Mouse (Mus musculus) forebrain, embryonic 14.5 days (tissue): ENCODE data around the gene Tmem209. TPM values are rescaled to one million over a fixed set of nuclear protein-coding genes. Genes with fewer than 3 reads are reported as not detected.

Source experiments
- ATAC-seq: fragments of 200-750 bp; cut with Nextera tagmentation; 2 replicates; pipeline ENCODE4 v1.8.0; 2017; ENCODE audit warnings: mild to moderate bottlenecking, moderate library complexity
- DNase-seq: peaks from one replicate; pipeline ENCODE4 v3.0.0-alpha.2; 2015; ENCODE audit warnings: low spot score
- H3K27ac ChIP-seq: fragments of 300-500 bp; sonication (generic); 2 replicates; pipeline ENCODE4 v1.5.1; 2014; ENCODE audit warnings: low read depth, mild to moderate bottlenecking, control low read depth, low read length, moderate library complexity
- H3K27me3 ChIP-seq: fragments of 300-500 bp; sonication (generic); replicated peaks from 2 replicates; pipeline ENCODE4 v1.6.1; 2014; ENCODE audit warnings: low read length, control low read depth, mixed read lengths; ENCODE audit not compliant: control insufficient read depth, insufficient read depth
- H3K36me3 ChIP-seq: fragments of 300-500 bp; sonication (generic); 2 replicates; pipeline ENCODE4 v1.6.1; 2014; ENCODE audit warnings: low read length, control low read depth; ENCODE audit not compliant: control insufficient read depth, insufficient read depth
- H3K4me1 ChIP-seq: fragments of 300-500 bp; sonication (generic); 2 replicates; pipeline ENCODE4 v1.6.1; 2014; ENCODE audit warnings: antibody characterized with exemption, low read length, control low read depth; ENCODE audit not compliant: control insufficient read depth, insufficient read depth
- H3K4me2 ChIP-seq: fragments of 300-500 bp; sonication (generic); 2 replicates; pipeline ENCODE4 v1.6.1; 2014; ENCODE audit warnings: mild to moderate bottlenecking, control low read depth, low read length
- H3K4me3 ChIP-seq: fragments of 300-500 bp; sonication (generic); 2 replicates; pipeline ENCODE4 v1.5.1; 2014; ENCODE audit warnings: low read depth, low read length, control low read depth
- H3K9ac ChIP-seq: fragments of 300-500 bp; sonication (generic); 2 replicates; pipeline ENCODE4 v1.6.1; 2014; ENCODE audit warnings: mild to moderate bottlenecking, low read length, control low read depth, moderate library complexity
- H3K9me3 ChIP-seq: fragments of 300-500 bp; sonication (generic); replicated peaks from 2 replicates; pipeline ENCODE4 v1.6.1; 2016; ENCODE audit warnings: low read length, control low read depth, mixed read lengths; ENCODE audit not compliant: control insufficient read depth
- WGBS: fragments of 180-500 bp; shearing (Covaris S2); extraction: QIAGEN DNeasy Blood & Tissue Kit; methylation state at CpG from one replicate; pipeline ENCODE4 v1.1.7; 2014; 5-methylcytosine and 5-hydroxymethylcytosine counted together
- polyA plus RNA-seq: library from polyadenylated mRNA; unstranded; fragments of >200 nt; fragmentation: Nextera tagmentation; extraction: Ambion mirVana; gene quantifications from 2 replicates; pipeline ENCODE4 v1.2.1, GENCODE M21; 2014

The Tmem209 gene
- polyA plus RNA-seq, 1 experiment from 2014 or later: 44.5 TPM

DNA sequence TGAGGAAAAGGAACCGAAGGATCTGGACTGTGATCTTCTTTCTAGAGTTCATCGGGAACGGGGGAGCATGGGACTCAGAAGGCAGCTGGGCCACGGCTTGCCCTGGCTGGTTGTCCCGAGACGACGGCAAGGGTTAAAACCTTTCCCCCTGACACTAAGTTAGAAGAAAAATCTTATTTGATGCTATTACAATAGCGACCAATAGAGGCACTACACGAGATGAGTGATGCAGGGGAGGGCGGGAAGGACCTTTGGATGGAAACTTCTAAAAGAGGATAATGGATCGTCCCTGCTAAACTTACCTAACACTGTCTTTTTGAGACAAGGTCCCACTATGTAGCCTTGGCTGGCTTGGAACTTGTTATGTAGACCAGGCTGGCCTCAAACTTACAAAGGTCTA is 10.8 kb upstream of the Tmem209 start:
- ATAC-seq (no peak), DNase-seq (no peak)
- Histone ChIP-seq H3K4me1 (peaks cover 5% of the 10 kb centered on the region), H3K9ac (no peak overlapping the region), H3K4me3 (no peak overlapping the region), H3K27me3 (no peaks in the 10 kb centered on the region), H3K27ac (no peak overlapping the region), H3K9me3 (no peaks in the 10 kb centered on the region), H3K4me2 (no peak overlapping the region), H3K36me3 (no peaks in the 10 kb centered on the region)
- WGBS: 72% methylated on average over 11 of the region's 11 CpGs

DNA sequence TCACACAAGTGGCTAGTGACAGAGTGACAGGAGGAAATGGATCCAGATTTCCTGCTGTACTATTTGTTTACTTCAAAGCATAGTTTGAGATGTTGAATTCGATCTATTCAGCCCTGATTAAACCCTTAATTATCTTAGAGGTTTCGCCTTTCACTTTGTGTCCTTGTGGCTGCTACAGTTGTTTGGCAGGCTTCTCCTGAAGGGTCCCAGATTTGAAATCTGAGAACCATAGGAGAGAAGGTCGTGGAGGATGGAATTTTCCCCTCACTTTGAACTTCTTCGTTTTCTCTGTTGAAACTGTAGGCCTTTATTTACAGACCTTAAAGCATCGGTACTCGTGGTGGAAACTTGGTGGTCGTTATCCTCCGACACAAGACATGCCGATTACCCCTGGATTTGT is 4.7 kb upstream of the Tmem209 start:
- H3K27me3 ChIP-seq: no peaks in the 10 kb centered on the region
- no peak for ATAC-seq
- H3K36me3 ChIP-seq: no peaks in the 10 kb centered on the region
- H3K4me2 ChIP-seq: no peak overlapping the region
- no peak overlapping the region for H3K9ac ChIP-seq
- WGBS: 10% methylated on average over 9 of the region's 9 CpGs
- no peaks in the 10 kb centered on the region for H3K9me3 ChIP-seq
- peaks cover 4% of the 10 kb centered on the region for H3K4me1 ChIP-seq
- no peak overlapping the region for H3K27ac ChIP-seq
- DNase-seq: no peak
- H3K4me3 ChIP-seq: no peak overlapping the region

DNA sequence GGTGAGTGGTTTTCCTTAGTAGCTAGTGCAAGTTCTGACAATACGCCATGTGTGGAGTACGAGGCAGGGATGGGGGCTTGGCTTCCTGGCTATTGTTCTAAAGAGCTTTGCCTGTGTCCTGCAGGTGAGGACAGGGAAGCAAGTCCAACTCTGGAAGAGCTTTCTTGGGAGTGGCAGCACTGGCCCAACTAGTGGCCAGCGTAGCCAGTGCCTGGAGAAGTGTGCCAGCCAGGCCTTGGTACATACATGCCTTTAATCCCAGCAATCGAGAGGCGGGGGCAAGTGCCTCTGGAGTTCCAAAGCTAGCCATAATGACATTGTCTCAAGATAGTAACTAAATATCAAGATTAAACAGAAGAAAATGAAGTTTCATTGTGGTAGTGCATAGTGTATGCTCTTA is 708 bp upstream of the Tmem209 start:
- Histone ChIP-seq H3K4me3 (no peak overlapping the region), H3K9me3 (no peaks in the 10 kb centered on the region), H3K27me3 (no peaks in the 10 kb centered on the region), H3K27ac (peak overlapping the region; percentile 73), H3K36me3 (peaks cover 5% of the 10 kb centered on the region; the same call in 1 of the 2 replicates), H3K4me1 (peaks cover 4% of the 10 kb centered on the region), H3K9ac (peak overlapping the region; percentile 45; the same call in 1 of the 2 replicates), H3K4me2 (peak overlapping the region; percentile 64)
- 0 out of 2 replicates have a peak, but pooled peaks have one; percentile 4 for ATAC-seq
- no peak for DNase-seq
- 49% methylated on average over 5 of the region's 5 CpGs for WGBS

DNA sequence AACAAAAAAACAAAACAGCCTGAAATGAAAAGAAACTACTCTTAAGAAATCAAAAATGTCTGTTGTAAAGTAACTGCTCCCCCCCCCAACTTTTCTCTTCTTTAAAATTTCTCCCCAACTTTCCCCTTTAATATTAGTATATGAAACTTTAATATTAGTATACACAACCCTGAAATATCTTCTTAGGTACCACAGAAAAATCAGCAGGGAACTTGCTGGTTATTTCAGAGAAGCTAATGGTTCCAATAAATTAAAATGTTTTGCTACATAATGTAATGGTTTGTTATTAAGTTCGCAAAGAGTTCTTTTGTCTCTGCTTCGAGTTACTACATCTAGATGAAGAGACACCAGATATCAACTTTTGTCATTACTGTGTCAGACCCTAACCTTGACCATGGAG is 759 bp downstream of the Tmem209 start:
- ATAC-seq: no peak
- peaks cover 15% of the 10 kb centered on the region; the same call in 1 of the 2 replicates for H3K36me3 ChIP-seq
- H3K9me3 ChIP-seq: no peaks in the 10 kb centered on the region
- H3K27ac ChIP-seq: peak overlapping the region; percentile 85
- H3K9ac ChIP-seq: peak overlapping the region; percentile 65
- H3K4me2 ChIP-seq: peak overlapping the region; percentile 64
- DNase-seq: peak; percentile 7
- WGBS: 3% methylated on average over 2 of the region's 2 CpGs
- H3K4me3 ChIP-seq: peak overlapping the region; percentile 40
- peaks cover 4% of the 10 kb centered on the region for H3K4me1 ChIP-seq
- no peaks in the 10 kb centered on the region for H3K27me3 ChIP-seq

DNA sequence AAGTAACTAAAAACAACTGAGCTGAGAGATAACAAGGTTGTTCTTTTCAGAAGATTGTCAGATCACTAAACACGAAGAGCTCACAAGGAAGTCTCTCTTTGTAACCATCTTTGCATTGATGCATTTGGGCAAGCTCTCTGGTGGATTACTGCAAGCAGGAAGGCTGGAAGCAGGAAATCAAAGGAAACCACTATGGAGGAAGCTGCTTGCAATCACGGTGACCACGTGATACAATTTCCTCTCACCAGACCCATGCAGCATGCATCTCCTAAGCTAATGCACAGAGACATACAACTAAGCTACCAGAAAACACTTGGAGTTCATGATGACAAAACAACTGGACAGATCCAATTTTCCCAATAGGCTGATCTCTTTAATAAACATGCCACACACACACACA is 10.5 kb downstream of the Tmem209 start:
- no peak for DNase-seq
- H3K27me3 ChIP-seq: no peaks in the 10 kb centered on the region
- no peak overlapping the region for H3K27ac ChIP-seq
- H3K9me3 ChIP-seq: no peaks in the 10 kb centered on the region
- H3K4me1 ChIP-seq: no peaks in the 10 kb centered on the region
- H3K36me3 ChIP-seq: peaks cover 56% of the 10 kb centered on the region
- WGBS: 92% methylated on average over 3 of the region's 3 CpGs
- no peak overlapping the region for H3K4me2 ChIP-seq
- no peak overlapping the region for H3K4me3 ChIP-seq
- no peak for ATAC-seq
- H3K9ac ChIP-seq: no peak overlapping the region

DNA sequence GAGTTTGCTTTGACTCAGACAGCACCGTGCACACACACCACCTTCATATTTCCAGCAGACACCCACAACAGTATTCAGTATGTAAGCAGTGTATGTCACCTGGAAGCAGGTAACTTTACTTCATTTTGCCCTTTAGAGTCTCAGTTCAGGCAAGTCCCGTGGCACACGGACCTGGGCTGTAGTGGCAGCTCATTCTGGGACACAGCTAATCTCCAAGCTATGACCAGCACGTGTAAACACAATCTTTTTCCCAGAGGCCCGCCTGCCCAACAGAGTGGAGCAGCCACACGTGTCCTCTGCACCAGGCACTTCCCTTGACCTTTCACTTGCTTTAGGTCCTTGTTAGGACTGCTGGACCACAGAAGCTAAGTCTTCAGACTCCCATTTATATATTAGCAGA is 23.1 kb downstream of the Tmem209 start:
- no peak for DNase-seq
- Histone ChIP-seq H3K4me1 (no peaks in the 10 kb centered on the region), H3K27me3 (no peaks in the 10 kb centered on the region), H3K9me3 (0 out of 2 replicates have a peak, but pooled peaks cover 2% of the 10 kb centered on the region), H3K36me3 (peaks cover 78% of the 10 kb centered on the region), H3K4me2 (no peak overlapping the region), H3K9ac (no peak overlapping the region), H3K4me3 (no peak overlapping the region), H3K27ac (no peak overlapping the region)
- 92% methylated on average over 6 of the region's 6 CpGs for WGBS
- ATAC-seq: no peak

DNA sequence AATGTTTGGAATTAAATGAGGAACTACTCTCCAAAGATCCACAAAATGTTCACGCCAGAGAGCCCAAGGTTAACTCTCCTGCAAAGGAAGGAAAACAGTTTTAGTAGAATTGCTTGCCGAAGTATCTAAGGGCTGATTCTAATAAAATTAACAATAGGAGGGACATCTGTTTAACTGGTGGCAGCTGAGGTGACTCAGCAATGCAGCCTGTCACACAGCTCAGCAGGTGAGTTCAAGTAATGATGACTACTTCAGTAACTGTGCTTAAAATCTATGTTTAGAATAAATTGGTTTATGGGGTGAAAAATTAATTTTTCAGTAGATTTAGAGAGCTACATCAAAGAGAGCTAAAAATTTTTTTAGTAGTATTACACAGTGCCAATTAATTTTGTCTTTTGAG is 26.7 kb downstream of the Tmem209 start:
- peaks cover 77% of the 10 kb centered on the region for H3K36me3 ChIP-seq
- ATAC-seq (no peak), DNase-seq (no peak)
- no peak overlapping the region for H3K4me3 ChIP-seq
- 0 out of 2 replicates have a peak, but pooled peaks cover 2% of the 10 kb centered on the region for H3K9me3 ChIP-seq
- H3K27me3 ChIP-seq: no peaks in the 10 kb centered on the region
- H3K9ac ChIP-seq: no peak overlapping the region
- no peak overlapping the region for H3K4me2 ChIP-seq
- H3K4me1 ChIP-seq: no peaks in the 10 kb centered on the region
- no peak overlapping the region for H3K27ac ChIP-seq
- 93% methylated on average over 2 of the region's 2 CpGs for WGBS

DNA sequence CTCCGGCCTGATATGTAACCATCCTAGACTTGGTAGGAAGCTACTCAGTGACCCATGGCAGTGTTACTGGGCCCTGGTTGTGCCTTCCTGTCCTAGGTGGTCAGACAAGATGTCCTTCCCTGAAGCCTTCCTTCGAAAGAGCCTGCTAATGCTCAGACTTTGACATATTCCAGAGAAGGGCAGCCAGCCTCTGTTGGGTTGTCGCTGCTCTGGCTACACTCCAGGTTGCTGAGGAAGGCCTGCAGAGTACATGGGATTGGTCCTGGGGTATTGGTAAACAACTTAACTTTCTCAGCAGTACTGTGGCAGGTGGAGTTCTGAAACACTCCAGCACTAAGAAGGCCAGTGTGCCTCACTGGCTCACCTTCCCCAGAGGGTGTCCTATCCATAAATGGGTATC is 30.2 kb downstream of the Tmem209 start:
- no peak for DNase-seq
- Histone ChIP-seq H3K27ac (no peak overlapping the region), H3K36me3 (peaks cover 47% of the 10 kb centered on the region), H3K4me3 (no peak overlapping the region), H3K9ac (no peak overlapping the region), H3K4me1 (no peaks in the 10 kb centered on the region), H3K27me3 (no peaks in the 10 kb centered on the region), H3K9me3 (no peaks in the 10 kb centered on the region), H3K4me2 (no peak overlapping the region)
- no peak for ATAC-seq
- 95% methylated on average over 3 of the region's 3 CpGs for WGBS

DNA sequence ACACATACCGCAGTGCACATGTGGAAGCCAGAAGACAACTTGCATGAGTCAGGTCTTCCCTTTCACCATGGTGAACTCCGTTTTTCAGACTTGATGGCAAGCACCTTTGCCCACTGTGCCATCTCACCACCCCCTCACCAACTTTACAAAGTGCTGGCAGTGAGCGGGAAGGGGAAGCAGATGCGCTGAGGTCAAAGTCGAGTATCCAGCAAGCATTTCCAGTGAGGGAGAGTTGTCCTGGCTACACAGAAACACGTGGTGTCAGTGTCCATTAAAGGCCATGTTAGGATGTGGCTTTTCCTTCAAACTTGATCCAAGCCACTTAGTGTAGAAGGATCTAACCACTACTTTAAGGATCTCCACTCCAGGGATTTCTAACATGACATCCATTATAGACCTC is 31.8 kb downstream of the Tmem209 start:
- Histone ChIP-seq H3K36me3 (peaks cover 33% of the 10 kb centered on the region), H3K27me3 (no peaks in the 10 kb centered on the region), H3K27ac (no peak overlapping the region), H3K9ac (no peak overlapping the region), H3K4me3 (no peak overlapping the region), H3K9me3 (no peaks in the 10 kb centered on the region), H3K4me2 (no peak overlapping the region), H3K4me1 (no peaks in the 10 kb centered on the region)
- ATAC-seq: no peak
- no peak for DNase-seq
- 89% methylated on average over 6 of the region's 6 CpGs for WGBS
